Mouse (Mus musculus): Measurements from ENCODE around the gene Xrcc4. TPM values are rescaled to one million over a fixed set of nuclear protein-coding genes. Genes with fewer than 3 reads are reported as not detected.

The Xrcc4 gene
- polyA plus RNA-seq, 1 experiment from 2014 or later = 12.8 TPM

GRCm38 (mm10) chr13:89878832-89879468, 210.5 kb downstream of the Xrcc4 start:
- 92% methylated on average over 10 of the region's 10 CpGs for WGBS

GRCm38 (mm10) chr13:89875499-89875898, 213.9 kb downstream of the Xrcc4 start:
- Histone ChIP-seq H3K9me3 (ENCODE audit: control insufficient read depth, low read depth, low read length) (no peaks in the 10 kb centered on the region), H3K4me3 (ENCODE audit: low read depth, low read length) (no peak overlapping the region), H3K27me3 (ENCODE audit: control insufficient read depth, insufficient read depth, low read length) (no peaks in the 10 kb centered on the region), H3K4me1 (ENCODE audit: control insufficient read depth, insufficient read depth, low read length) (no peaks in the 10 kb centered on the region), H3K4me2 (replicated peaks; ENCODE audit: low read depth, low read length) (no peak overlapping the region), H3K9ac (replicated peaks; ENCODE audit: low read depth, low read length) (no peak overlapping the region), H3K36me3 (ENCODE audit: control insufficient read depth, insufficient read depth, low read length) (no peaks in the 10 kb centered on the region), H3K27ac (ENCODE audit: low read length) (no peak overlapping the region)
- ATAC-seq (ENCODE audit: insufficient number of reproducible peaks, insufficient read depth, low FRiP score, low read depth) = no peak
- 93% methylated on average over 4 of the region's 4 CpGs for WGBS

More at GRCm38 (mm10) chr13:89878832-89879468, 210.5 kb downstream of the Xrcc4 start:
- Histone ChIP-seq H3K9me3 (ENCODE audit: control insufficient read depth, low read depth, low read length) (no peaks in the 10 kb centered on the region), H3K9ac (replicated peaks; ENCODE audit: low read depth, low read length) (no peak overlapping the region), H3K27ac (ENCODE audit: low read length) (no peak overlapping the region), H3K4me2 (replicated peaks; ENCODE audit: low read depth, low read length) (no peak overlapping the region), H3K4me3 (ENCODE audit: low read depth, low read length) (no peak overlapping the region), H3K4me1 (ENCODE audit: control insufficient read depth, insufficient read depth, low read length) (no peaks in the 10 kb centered on the region), H3K27me3 (ENCODE audit: control insufficient read depth, insufficient read depth, low read length) (no peaks in the 10 kb centered on the region), H3K36me3 (ENCODE audit: control insufficient read depth, insufficient read depth, low read length) (no peaks in the 10 kb centered on the region)
- no peak for ATAC-seq (ENCODE audit: insufficient number of reproducible peaks, insufficient read depth, low FRiP score, low read depth)

- no peak overlapping the region for H3K9ac ChIP-seq (replicated peaks; ENCODE audit: low read depth, low read length)
- ATAC-seq (ENCODE audit: insufficient number of reproducible peaks, insufficient read depth, low FRiP score, low read depth) = no peak
- H3K9me3 ChIP-seq (ENCODE audit: control insufficient read depth, low read depth, low read length) = no peaks in the 10 kb centered on the region
- H3K4me3 ChIP-seq (ENCODE audit: low read depth, low read length) = no peak overlapping the region
- no peaks in the 10 kb centered on the region for H3K36me3 ChIP-seq (ENCODE audit: control insufficient read depth, insufficient read depth, low read length)
- no peak overlapping the region for H3K4me2 ChIP-seq (replicated peaks; ENCODE audit: low read depth, low read length)
- H3K27me3 ChIP-seq (ENCODE audit: control insufficient read depth, insufficient read depth, low read length) = no peaks in the 10 kb centered on the region
- 77% methylated on average over 3 of the region's 3 CpGs for WGBS
- no peak overlapping the region for H3K27ac ChIP-seq (ENCODE audit: low read length)
- H3K4me1 ChIP-seq (ENCODE audit: control insufficient read depth, insufficient read depth, low read length) = no peaks in the 10 kb centered on the region
Measured at GRCm38 (mm10) chr13:89872725-89873124, 216.7 kb downstream of the Xrcc4 start.

- 64% methylated on average over 5 of the region's 5 CpGs for WGBS
- Histone ChIP-seq H3K27me3 (ENCODE audit: control insufficient read depth, insufficient read depth, low read length) (no peaks in the 10 kb centered on the region), H3K27ac (ENCODE audit: low read length) (no peak overlapping the region), H3K4me3 (ENCODE audit: low read depth, low read length) (no peak overlapping the region), H3K9me3 (ENCODE audit: control insufficient read depth, low read depth, low read length) (no peaks in the 10 kb centered on the region), H3K4me1 (ENCODE audit: control insufficient read depth, insufficient read depth, low read length) (no peaks in the 10 kb centered on the region), H3K4me2 (replicated peaks; ENCODE audit: low read depth, low read length) (no peak overlapping the region), H3K36me3 (ENCODE audit: control insufficient read depth, insufficient read depth, low read length) (no peaks in the 10 kb centered on the region), H3K9ac (replicated peaks; ENCODE audit: low read depth, low read length) (no peak overlapping the region)
- no peak for ATAC-seq (ENCODE audit: insufficient number of reproducible peaks, insufficient read depth, low FRiP score, low read depth)
Measured at GRCm38 (mm10) chr13:89854139-89854538, 235.3 kb downstream of the Xrcc4 start.

GRCm38 (mm10) chr13:89850746-89851145, 238.7 kb downstream of the Xrcc4 start:
- Histone ChIP-seq H3K9me3 (ENCODE audit: control insufficient read depth, low read depth, low read length) (no peaks in the 10 kb centered on the region), H3K27ac (ENCODE audit: low read length) (no peak overlapping the region), H3K4me1 (ENCODE audit: control insufficient read depth, insufficient read depth, low read length) (no peaks in the 10 kb centered on the region), H3K4me3 (ENCODE audit: low read depth, low read length) (no peak overlapping the region), H3K36me3 (ENCODE audit: control insufficient read depth, insufficient read depth, low read length) (no peaks in the 10 kb centered on the region), H3K27me3 (ENCODE audit: control insufficient read depth, insufficient read depth, low read length) (no peaks in the 10 kb centered on the region), H3K9ac (replicated peaks; ENCODE audit: low read depth, low read length) (no peak overlapping the region), H3K4me2 (replicated peaks; ENCODE audit: low read depth, low read length) (no peak overlapping the region)
- WGBS = 82% methylated on average over 2 of the region's 2 CpGs
- ATAC-seq (ENCODE audit: insufficient number of reproducible peaks, insufficient read depth, low FRiP score, low read depth) = no peak

GRCm38 (mm10) chr13:89849955-89850354, 239.5 kb downstream of the Xrcc4 start:
- Histone ChIP-seq H3K4me1 (ENCODE audit: control insufficient read depth, insufficient read depth, low read length) (no peaks in the 10 kb centered on the region), H3K4me2 (replicated peaks; ENCODE audit: low read depth, low read length) (no peak overlapping the region), H3K27ac (ENCODE audit: low read length) (no peak overlapping the region), H3K27me3 (ENCODE audit: control insufficient read depth, insufficient read depth, low read length) (no peaks in the 10 kb centered on the region), H3K9ac (replicated peaks; ENCODE audit: low read depth, low read length) (no peak overlapping the region), H3K4me3 (ENCODE audit: low read depth, low read length) (no peak overlapping the region), H3K36me3 (ENCODE audit: control insufficient read depth, insufficient read depth, low read length) (no peaks in the 10 kb centered on the region), H3K9me3 (ENCODE audit: control insufficient read depth, low read depth, low read length) (no peaks in the 10 kb centered on the region)
- ATAC-seq (ENCODE audit: insufficient number of reproducible peaks, insufficient read depth, low FRiP score, low read depth) = no peak
- WGBS = 89% methylated on average over 1 of the region's 1 CpGs

- Histone ChIP-seq H3K9me3 (ENCODE audit: control insufficient read depth, low read depth, low read length) (no peaks in the 10 kb centered on the region), H3K4me2 (replicated peaks; ENCODE audit: low read depth, low read length) (no peak overlapping the region), H3K4me3 (ENCODE audit: low read depth, low read length) (no peak overlapping the region), H3K27ac (ENCODE audit: low read length) (no peak overlapping the region), H3K9ac (replicated peaks; ENCODE audit: low read depth, low read length) (no peak overlapping the region), H3K36me3 (ENCODE audit: control insufficient read depth, insufficient read depth, low read length) (no peaks in the 10 kb centered on the region), H3K4me1 (ENCODE audit: control insufficient read depth, insufficient read depth, low read length) (no peaks in the 10 kb centered on the region), H3K27me3 (ENCODE audit: control insufficient read depth, insufficient read depth, low read length) (no peaks in the 10 kb centered on the region)
- no peak for ATAC-seq (ENCODE audit: insufficient number of reproducible peaks, insufficient read depth, low FRiP score, low read depth)
- 94% methylated on average over 3 of the region's 3 CpGs for WGBS
Measured at GRCm38 (mm10) chr13:89838635-89839034, 250.8 kb downstream of the Xrcc4 start.

- Histone ChIP-seq H3K27ac (ENCODE audit: low read length) (no peak overlapping the region), H3K4me1 (ENCODE audit: control insufficient read depth, insufficient read depth, low read length) (no peaks in the 10 kb centered on the region), H3K9ac (replicated peaks; ENCODE audit: low read depth, low read length) (no peak overlapping the region), H3K4me2 (replicated peaks; ENCODE audit: low read depth, low read length) (no peak overlapping the region), H3K4me3 (ENCODE audit: low read depth, low read length) (no peak overlapping the region), H3K27me3 (ENCODE audit: control insufficient read depth, insufficient read depth, low read length) (no peaks in the 10 kb centered on the region), H3K36me3 (ENCODE audit: control insufficient read depth, insufficient read depth, low read length) (no peaks in the 10 kb centered on the region), H3K9me3 (ENCODE audit: control insufficient read depth, low read depth, low read length) (no peaks in the 10 kb centered on the region)
- 92% methylated on average over 3 of the region's 3 CpGs for WGBS
- no peak for ATAC-seq (ENCODE audit: insufficient number of reproducible peaks, insufficient read depth, low FRiP score, low read depth)
Measured at GRCm38 (mm10) chr13:89834485-89834884, 254.9 kb downstream of the Xrcc4 start.
